Mouse (Mus musculus): Measurements from ENCODE around the gene Thoc6. TPM values are rescaled to one million over a fixed set of nuclear protein-coding genes. Genes with fewer than 3 reads are reported as not detected.

Gene Thoc6
- 8.1 and 9.0 TPM in 2 replicates for polyA plus RNA-seq (2021; fragmentation: Nextera tagmentation)
- long read RNA-seq, experiment 1, transcript Thoc6-201 (13 exons, 1,504 nt), result major isoform, 7 of 11 reads
- long read RNA-seq, experiment 1, partial matches to known transcripts, result 0 of 11 reads
- long read RNA-seq, experiment 1, other reads (novel, unspliced or antisense), result 0 of 11 reads
- long read RNA-seq, experiment 2, transcript Thoc6-201 (13 exons, 1,504 nt), result major isoform, 11 of 21 reads
- long read RNA-seq, experiment 2, transcript Thoc6-204 (14 exons, 1,431 nt), result minor isoform, 5 of 21 reads
- long read RNA-seq, experiment 2, partial matches to known transcripts, result 1 of 21 reads
- long read RNA-seq, experiment 2, other reads (novel, unspliced or antisense), result 3 of 21 reads

GRCm38 (mm10) chr17:23673424-23674073 lies at the start of gene Thoc6, which contains the start of gene Hcfc1r1:
Gene Thoc6 (minus strand): TSS chr17:23673882.
Gene Hcfc1r1 (plus strand): TSS chr17:23673596.

GRCm38 (mm10) chr17:23722376-23723125 lies 48.9 kb upstream of the Thoc6 start, which contains the start of gene 1520401A03Rik:
Gene 1520401A03Rik (minus strand): TSS chr17:23722783.

GRCm38 (mm10) chr17:23683856-23684672 lies 10.4 kb upstream of the Thoc6 start, which contains the start of gene Cldn9:
Gene Cldn9 (minus strand): TSS chr17:23684026.

GRCm38 (mm10) chr17:23679127-23679835 lies 5.6 kb upstream of the Thoc6 start, which contains the start of gene Cldn6:
Gene Cldn6 (plus strand): TSS chr17:23679249.

GRCm38 (mm10) chr17:23677236-23677679 lies 3.6 kb upstream of the Thoc6 start, which contains the start of gene Tnfrsf12a:
Gene Tnfrsf12a (minus strand): TSS chr17:23677468.

GRCm38 (mm10) chr17:23660117-23660875 lies 13.4 kb downstream of the Thoc6 start, which contains the start of gene Bicdl2:
Gene Bicdl2 (plus strand): TSS chr17:23660506.

GRCm38 (mm10) chr17:23644613-23645495 lies 28.8 kb downstream of the Thoc6 start, which contains the start of gene Mmp25:
Gene Mmp25 (minus strand): TSS chr17:23645277.

Other genes starting within 250 kb of the Thoc6 start
- gene Vmn2r117, start 194.2 kb downstream of the Thoc6 start, polyA plus RNA-seq (2021; fragmentation: Nextera tagmentation), result not detected in 2 replicates
- 8.9 and 9.0 TPM in 2 replicates for gene Zfp213, start 109.6 kb downstream of the Thoc6 start, polyA plus RNA-seq (2021; fragmentation: Nextera tagmentation)
- gene Zfp13, start 74.4 kb downstream of the Thoc6 start, polyA plus RNA-seq (2021; fragmentation: Nextera tagmentation), result 13.2 and 14.6 TPM in 2 replicates
- 0.08 and 0.20 TPM in 2 replicates for gene Zscan10, start 73.0 kb downstream of the Thoc6 start, polyA plus RNA-seq (2021; fragmentation: Nextera tagmentation)
- 0.10 and 0.13 TPM in 2 replicates for gene Mmp25, start 28.6 kb downstream of the Thoc6 start, polyA plus RNA-seq (2021; fragmentation: Nextera tagmentation)
- not detected in 2 replicates for gene Bicdl2, start 13.4 kb downstream of the Thoc6 start, polyA plus RNA-seq (2021; fragmentation: Nextera tagmentation)
- gene Hcfc1r1, start 286 bp downstream of the Thoc6 start, polyA plus RNA-seq (2021; fragmentation: Nextera tagmentation), result 225 and 235 TPM in 2 replicates
- gene Tnfrsf12a, start 3.6 kb upstream of the Thoc6 start, polyA plus RNA-seq (2021; fragmentation: Nextera tagmentation), result 3.6 and 6.5 TPM in 2 replicates
- gene Cldn6, start 5.4 kb upstream of the Thoc6 start, polyA plus RNA-seq (2021; fragmentation: Nextera tagmentation), result 0.13 TPM in 1 of 2 replicates, not detected in the other
- 0.15 and 0.95 TPM in 2 replicates for gene Cldn9, start 10.1 kb upstream of the Thoc6 start, polyA plus RNA-seq (2021; fragmentation: Nextera tagmentation)
- gene 1520401A03Rik, start 48.9 kb upstream of the Thoc6 start, polyA plus RNA-seq (2021; fragmentation: Nextera tagmentation), result not detected in 2 replicates
- 1.6 and 2.2 TPM in 2 replicates for gene Pkmyt1, start 52.5 kb upstream of the Thoc6 start, polyA plus RNA-seq (2021; fragmentation: Nextera tagmentation)
- 106 and 116 TPM in 2 replicates for gene Paqr4, start 67.0 kb upstream of the Thoc6 start, polyA plus RNA-seq (2021; fragmentation: Nextera tagmentation)
- gene Kremen2, start 72.0 kb upstream of the Thoc6 start, polyA plus RNA-seq (2021; fragmentation: Nextera tagmentation), result 0.60 and 0.85 TPM in 2 replicates
- gene Flywch1, start 97.7 kb upstream of the Thoc6 start, polyA plus RNA-seq (2021; fragmentation: Nextera tagmentation), result 256 and 293 TPM in 2 replicates
- gene Flywch2, start 112.2 kb upstream of the Thoc6 start, polyA plus RNA-seq (2021; fragmentation: Nextera tagmentation), result 22.4 and 25.0 TPM in 2 replicates
- 297 and 334 TPM in 2 replicates for gene Srrm2, start 116.7 kb upstream of the Thoc6 start, polyA plus RNA-seq (2021; fragmentation: Nextera tagmentation)
- gene Elob, start 155.3 kb upstream of the Thoc6 start, polyA plus RNA-seq (2021; fragmentation: Nextera tagmentation), result 1,710 and 1,770 TPM in 2 replicates
- gene Prss33, start 162.2 kb upstream of the Thoc6 start, polyA plus RNA-seq (2021; fragmentation: Nextera tagmentation), result not detected in 2 replicates
- gene Prss32, start 170.0 kb upstream of the Thoc6 start, polyA plus RNA-seq (2021; fragmentation: Nextera tagmentation), result not detected in 2 replicates
- gene Prss41, start 170.3 kb upstream of the Thoc6 start, polyA plus RNA-seq (2021; fragmentation: Nextera tagmentation), result 0.08 and 0.48 TPM in 2 replicates
- not detected in 2 replicates for gene Prss21, start 194.2 kb upstream of the Thoc6 start, polyA plus RNA-seq (2021; fragmentation: Nextera tagmentation)
- 0.25 TPM in 1 of 2 replicates, not detected in the other for gene Dcpp1, start 207.0 kb upstream of the Thoc6 start, polyA plus RNA-seq (2021; fragmentation: Nextera tagmentation)
- gene Dcpp2, start 207.0 kb upstream of the Thoc6 start, polyA plus RNA-seq (2021; fragmentation: Nextera tagmentation), result not detected in 2 replicates
- gene Dcpp3, start 243.6 kb upstream of the Thoc6 start, polyA plus RNA-seq (2021; fragmentation: Nextera tagmentation), result not detected in 2 replicates